Mouse (Mus musculus) c-Kit-negative CD71-positive TER-119-positive erythroid progenitor cells, embryonic 14.5 days (primary cell): ENCODE measurements around the gene Elmo1.

ENCODE experiments used
- DNase-seq: peaks from one replicate; pipeline ENCODE4 v3.0.0-alpha.2; 2013; ENCODE audit warnings: low read depth, low spot score

The Elmo1 gene

GRCm38 (mm10) chr13:20257562-20258525, 167.4 kb downstream of the Elmo1 start:
- no peak for DNase-seq

GRCm38 (mm10) chr13:20263173-20263572, 172.8 kb downstream of the Elmo1 start:
- no peak for DNase-seq

GRCm38 (mm10) chr13:20270148-20270547, 179.8 kb downstream of the Elmo1 start:
- no peak for DNase-seq

GRCm38 (mm10) chr13:20271799-20272198, 181.4 kb downstream of the Elmo1 start:
- DNase-seq = no peak

GRCm38 (mm10) chr13:20272562-20272961, 182.2 kb downstream of the Elmo1 start:
- no peak for DNase-seq

GRCm38 (mm10) chr13:20279889-20280288, 189.5 kb downstream of the Elmo1 start:
- no peak for DNase-seq

GRCm38 (mm10) chr13:20283891-20284290, 193.5 kb downstream of the Elmo1 start:
- DNase-seq = no peak

GRCm38 (mm10) chr13:20286680-20287079, 196.3 kb downstream of the Elmo1 start:
- no peak for DNase-seq

- no peak for DNase-seq
These were observed 198.0 kb downstream of the Elmo1 start for GRCm38 (mm10) chr13:20288393-20288792.

- no peak for DNase-seq
These were observed 200.0 kb downstream of the Elmo1 start for GRCm38 (mm10) chr13:20290412-20290811.

GRCm38 (mm10) chr13:20292348-20292747, 202.0 kb downstream of the Elmo1 start:
- peak; percentile 9 for DNase-seq

GRCm38 (mm10) chr13:20295278-20295970, 205.0 kb downstream of the Elmo1 start:
- DNase-seq = no peak

- peak; percentile 22 for DNase-seq
These were observed 207.4 kb downstream of the Elmo1 start for GRCm38 (mm10) chr13:20297841-20298240.

GRCm38 (mm10) chr13:20299424-20299823, 209.0 kb downstream of the Elmo1 start:
- no peak for DNase-seq

- no peak for DNase-seq
These were observed 209.7 kb downstream of the Elmo1 start for GRCm38 (mm10) chr13:20300052-20300564.

- no peak for DNase-seq
These were observed 210.2 kb downstream of the Elmo1 start for GRCm38 (mm10) chr13:20300626-20301025.

GRCm38 (mm10) chr13:20301760-20302159, 211.4 kb downstream of the Elmo1 start:
- DNase-seq = no peak

GRCm38 (mm10) chr13:20305621-20306020, 215.2 kb downstream of the Elmo1 start:
- no peak for DNase-seq

GRCm38 (mm10) chr13:20306180-20307177, 216.1 kb downstream of the Elmo1 start:
- no peak for DNase-seq

- DNase-seq = no peak
These were observed 217.0 kb downstream of the Elmo1 start for GRCm38 (mm10) chr13:20307381-20307780.

- DNase-seq = no peak
These were observed 221.2 kb downstream of the Elmo1 start for GRCm38 (mm10) chr13:20311612-20312011.
